Mouse (Mus musculus): Measurements from ENCODE around the gene Gm13420.

The Gm13420 gene

GRCm38 (mm10) chr2:29716143-29716542 lies 35.3 kb downstream of the Gm13420 start:
- no peak for TF ChIP-seq GATA4 (IDR thresholded peaks at IDR 0.05; ENCODE audit: insufficient replicate concordance, low read length)

GRCm38 (mm10) chr2:29714127-29714526 lies 37.4 kb downstream of the Gm13420 start:
- no peak for TF ChIP-seq GATA4 (IDR thresholded peaks at IDR 0.05; ENCODE audit: insufficient replicate concordance, low read length)

- TF ChIP-seq GATA4 (IDR thresholded peaks at IDR 0.05; ENCODE audit: insufficient replicate concordance, low read length) = no peak
Observed at GRCm38 (mm10) chr2:29713501-29713900, 38.0 kb downstream of the Gm13420 start.

GRCm38 (mm10) chr2:29711877-29712276 lies 39.6 kb downstream of the Gm13420 start:
- no peak for TF ChIP-seq GATA4 (IDR thresholded peaks at IDR 0.05; ENCODE audit: insufficient replicate concordance, low read length)

- no peak for TF ChIP-seq GATA4 (IDR thresholded peaks at IDR 0.05; ENCODE audit: insufficient replicate concordance, low read length)
Observed at GRCm38 (mm10) chr2:29711038-29711437, 40.4 kb downstream of the Gm13420 start.

- TF ChIP-seq GATA4 (IDR thresholded peaks at IDR 0.05; ENCODE audit: insufficient replicate concordance, low read length) = no peak
Observed at GRCm38 (mm10) chr2:29707731-29708130, 43.8 kb downstream of the Gm13420 start.

GRCm38 (mm10) chr2:29706726-29707620 lies 44.5 kb downstream of the Gm13420 start:
- no peak for TF ChIP-seq GATA4 (IDR thresholded peaks at IDR 0.05; ENCODE audit: insufficient replicate concordance, low read length)

- TF ChIP-seq GATA4 (IDR thresholded peaks at IDR 0.05; ENCODE audit: insufficient replicate concordance, low read length) = no peak
Observed at GRCm38 (mm10) chr2:29705493-29705892, 46.0 kb downstream of the Gm13420 start.

- TF ChIP-seq GATA4 (IDR thresholded peaks at IDR 0.05; ENCODE audit: insufficient replicate concordance, low read length) = no peak
Observed at GRCm38 (mm10) chr2:29703104-29704081, 48.1 kb downstream of the Gm13420 start.

- no peak for TF ChIP-seq GATA4 (IDR thresholded peaks at IDR 0.05; ENCODE audit: insufficient replicate concordance, low read length)
Observed at GRCm38 (mm10) chr2:29702189-29702588, 49.3 kb downstream of the Gm13420 start.

- no peak for TF ChIP-seq GATA4 (IDR thresholded peaks at IDR 0.05; ENCODE audit: insufficient replicate concordance, low read length)
Observed at GRCm38 (mm10) chr2:29701393-29701792, 50.1 kb downstream of the Gm13420 start.

GRCm38 (mm10) chr2:29700898-29701297 lies 50.6 kb downstream of the Gm13420 start:
- no peak for TF ChIP-seq GATA4 (IDR thresholded peaks at IDR 0.05; ENCODE audit: insufficient replicate concordance, low read length)

- no peak for TF ChIP-seq GATA4 (IDR thresholded peaks at IDR 0.05; ENCODE audit: insufficient replicate concordance, low read length)
Observed at GRCm38 (mm10) chr2:29698421-29699290, 52.8 kb downstream of the Gm13420 start.

- TF ChIP-seq GATA4 (IDR thresholded peaks at IDR 0.05; ENCODE audit: insufficient replicate concordance, low read length) = no peak
Observed at GRCm38 (mm10) chr2:29696207-29696800, 55.2 kb downstream of the Gm13420 start.
